Mouse (Mus musculus) ovary, postnatal 14 days (tissue): Measurements from ENCODE around the gene Prrg2.
A peak's percentile ranks its signal among the peaks of the same experiment; 100 is the strongest.

ENCODE experiments used
- DNase-seq: peaks from one replicate; pipeline ENCODE4 v3.0.0; 2022; ENCODE audit warnings: low spot score

The Prrg2 gene

GRCm38 (mm10) chr7:45058607-45059571, 3.6 kb downstream of the Prrg2 start:
- no peak for DNase-seq

DNA sequence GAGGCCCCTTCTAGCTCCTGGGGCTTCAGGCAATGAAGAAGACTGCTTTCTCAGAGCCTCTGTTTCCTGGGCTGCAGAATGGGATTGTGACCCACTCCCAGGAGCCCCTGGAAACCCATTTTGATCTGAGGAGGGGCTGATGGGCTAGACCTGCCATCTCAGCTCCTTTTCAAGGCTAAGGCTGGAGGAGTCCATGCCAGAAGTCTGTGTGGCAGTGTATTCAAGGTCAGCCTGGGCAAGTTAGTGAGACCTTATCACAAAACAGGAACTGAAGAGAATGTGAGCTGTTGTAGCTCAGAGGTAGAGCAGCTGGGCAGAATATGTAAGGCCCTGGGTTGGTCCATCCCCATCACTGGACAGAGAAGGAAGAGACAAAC, 5.5 kb downstream of the Prrg2 start:
- no peak for DNase-seq

DNA sequence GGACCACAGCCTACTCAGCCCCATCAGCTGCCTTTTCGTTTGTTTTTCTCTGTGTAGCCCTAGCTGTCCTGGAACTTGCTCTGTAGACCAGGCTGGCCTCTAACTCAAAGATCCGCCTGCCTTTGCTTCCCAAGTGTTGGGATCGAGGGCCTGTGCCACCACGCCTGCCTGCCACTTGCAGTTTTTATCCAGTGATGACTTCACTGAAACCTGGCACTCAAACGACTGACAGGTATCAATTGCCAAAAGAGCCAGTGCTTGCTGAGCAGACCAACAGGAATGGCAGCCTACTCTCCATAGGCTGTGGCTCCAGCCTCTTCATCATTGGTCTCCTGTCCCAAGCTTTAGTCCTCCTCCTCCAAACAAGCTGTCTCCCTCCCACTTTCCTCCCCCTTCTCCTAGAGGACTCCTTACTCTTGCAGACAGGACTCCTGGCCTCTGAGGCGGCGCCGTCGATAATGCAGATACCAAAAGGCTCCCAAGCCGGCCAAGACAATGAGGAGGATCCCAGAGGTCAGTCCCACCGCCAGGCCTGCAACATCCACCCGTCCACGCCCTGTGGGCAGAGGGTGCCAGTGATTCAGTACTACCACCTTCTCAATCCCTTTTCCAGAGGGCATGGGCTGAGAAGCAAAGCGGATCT, 6.0 kb downstream of the Prrg2 start:
- no peak for DNase-seq

DNA sequence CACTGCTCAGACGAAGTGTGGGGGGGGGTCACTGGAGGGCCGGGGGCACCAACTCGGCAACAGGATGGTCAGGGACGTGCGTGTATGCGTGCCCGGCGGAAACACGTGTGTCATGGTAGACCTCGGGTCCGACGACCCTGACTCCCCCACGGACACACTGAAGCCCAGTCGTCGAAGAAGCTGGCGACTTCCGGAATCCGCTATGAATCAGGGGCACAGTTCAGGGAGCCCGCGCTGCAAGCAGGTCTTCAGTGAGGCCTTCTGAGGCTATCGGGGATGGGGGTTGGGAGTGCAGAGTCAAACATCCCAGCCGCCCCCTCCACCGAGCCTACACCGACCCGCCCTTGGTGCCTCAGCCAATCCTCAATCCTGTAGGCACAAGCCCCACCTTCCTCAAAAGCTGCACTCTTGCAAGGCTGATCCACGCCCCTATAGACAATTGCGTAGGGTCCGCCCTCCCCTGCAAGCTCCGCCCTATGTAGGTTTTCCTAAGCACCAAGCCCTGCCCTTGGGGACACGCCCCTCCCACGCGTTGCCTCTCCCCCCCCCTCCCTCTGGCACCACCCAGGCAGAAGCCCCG, 8.5 kb downstream of the Prrg2 start:
- peak; percentile 79 for DNase-seq

DNA sequence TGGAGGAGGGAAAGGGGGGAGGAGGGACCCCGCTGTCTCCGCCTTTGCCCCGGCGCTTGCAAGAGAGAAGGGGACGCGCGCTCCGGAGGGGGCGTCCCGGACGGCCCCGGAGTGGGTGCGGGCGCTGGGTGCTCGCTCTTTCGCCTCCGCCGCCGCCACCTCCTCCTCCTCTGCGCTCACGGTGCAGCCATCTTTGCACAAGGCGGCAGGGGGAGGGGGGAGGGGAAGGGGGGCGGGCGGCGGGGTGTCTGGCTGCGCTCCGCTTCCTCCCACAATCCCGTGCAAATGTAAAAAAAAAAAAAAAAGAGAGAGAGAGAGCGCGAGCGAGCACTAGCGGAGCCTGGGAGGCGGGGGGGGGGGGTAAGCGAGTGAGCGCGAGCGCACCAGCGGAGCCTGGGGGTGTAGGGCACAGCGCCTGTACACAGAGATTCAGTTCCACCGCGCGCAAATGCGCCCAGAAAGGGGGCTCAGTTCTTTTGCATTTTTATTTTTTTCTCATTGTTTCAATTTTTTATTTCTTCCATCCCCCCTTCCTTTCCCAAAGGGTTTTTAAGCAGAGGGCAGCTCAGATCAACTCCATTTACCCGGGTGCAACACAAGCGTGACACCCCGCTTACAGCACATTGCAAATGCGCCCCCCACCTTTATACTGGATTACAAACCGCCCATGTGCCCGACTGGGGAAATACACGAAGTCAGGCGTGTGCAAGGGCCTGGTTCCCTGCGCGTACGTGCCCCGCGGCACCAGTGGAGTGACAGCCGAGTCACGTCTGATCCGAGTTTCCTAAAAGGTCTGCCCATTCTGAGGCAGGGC, 9.2 kb downstream of the Prrg2 start:
- DNase-seq, result peak; percentile 65

DNA sequence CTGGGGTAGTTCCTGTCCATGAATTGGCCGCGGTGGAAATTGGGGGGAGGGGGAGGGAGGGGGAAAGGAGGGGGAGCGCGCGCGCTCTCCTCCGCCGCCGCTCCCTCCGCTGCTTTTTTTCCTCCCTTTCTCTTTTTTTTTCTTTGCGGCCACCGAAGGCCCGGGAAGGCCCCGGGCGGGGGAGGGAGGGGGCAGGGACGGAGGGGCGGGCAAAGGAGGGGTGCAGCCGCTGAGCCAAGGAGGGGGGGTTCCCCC, 9.7 kb downstream of the Prrg2 start, which contains the start of gene Prr12:
TSS of gene Prr12 (minus strand) at position 20 of the 255 bp plus-strand sequence.
- DNase-seq, result no peak

- peak; percentile 43 for DNase-seq
Observed at GRCm38 (mm10) chr7:45052181-45052861, 10.2 kb downstream of the Prrg2 start.

DNA sequence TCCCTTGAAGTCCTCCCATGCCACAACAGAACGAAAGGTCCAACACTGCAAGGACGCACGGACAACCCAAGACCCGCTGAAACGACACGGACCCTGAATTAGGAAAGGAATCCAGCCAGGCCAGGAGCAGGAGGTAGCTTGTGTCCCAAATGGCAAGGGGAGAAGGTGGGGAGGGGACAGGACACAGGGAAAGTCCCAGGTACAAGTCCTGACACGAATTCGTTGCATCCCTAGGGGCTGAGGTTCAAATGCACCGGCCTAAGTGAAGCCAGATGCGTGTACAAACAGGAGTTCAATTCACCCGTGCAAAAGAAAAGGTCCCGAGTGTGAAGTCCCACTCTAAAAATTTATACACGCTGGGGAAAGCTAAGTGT, 10.9 kb downstream of the Prrg2 start:
- no peak for DNase-seq

- peak; percentile 43 for DNase-seq
Observed at GRCm38 (mm10) chr7:45050945-45051600, 11.4 kb downstream of the Prrg2 start.

DNA sequence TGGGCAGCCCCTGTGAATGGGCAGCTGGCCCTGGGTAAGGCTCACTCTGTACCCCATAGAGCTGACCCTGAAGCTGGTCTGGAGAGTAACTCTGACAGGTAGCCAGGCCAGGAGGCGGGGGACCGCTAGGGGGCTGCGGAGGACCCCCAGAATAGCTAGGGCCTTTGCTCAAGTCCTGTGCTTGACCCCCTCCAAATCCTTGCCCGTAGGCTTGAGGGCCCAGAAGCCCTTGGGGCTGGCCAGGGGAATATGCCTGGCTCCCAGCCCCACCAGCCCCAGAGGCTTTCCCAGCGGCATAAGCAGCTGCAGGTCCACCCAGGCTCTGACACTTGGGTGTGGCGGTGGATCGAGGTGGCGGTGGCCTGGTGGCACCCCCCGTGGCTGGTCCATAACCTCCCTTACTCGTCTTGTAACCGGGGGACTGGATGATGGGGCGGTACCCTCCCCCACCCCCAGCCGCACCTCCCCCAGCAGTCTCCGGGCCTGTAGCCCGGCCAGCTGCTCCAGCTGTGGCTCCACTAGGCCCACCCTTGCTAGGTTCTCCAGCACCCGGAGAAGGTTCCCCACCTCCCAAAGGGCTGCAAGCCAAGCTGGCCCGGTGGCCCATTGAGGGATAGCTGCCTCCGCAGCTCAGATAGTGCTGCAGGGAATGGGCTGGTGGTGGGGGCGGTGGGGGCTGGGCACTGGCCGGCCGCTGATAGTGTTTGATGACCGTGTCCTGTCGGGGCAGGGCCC, 13.4 kb downstream of the Prrg2 start:
- no peak for DNase-seq

- no peak for DNase-seq
Observed at GRCm38 (mm10) chr7:45048001-45048890, 14.2 kb downstream of the Prrg2 start.

DNA sequence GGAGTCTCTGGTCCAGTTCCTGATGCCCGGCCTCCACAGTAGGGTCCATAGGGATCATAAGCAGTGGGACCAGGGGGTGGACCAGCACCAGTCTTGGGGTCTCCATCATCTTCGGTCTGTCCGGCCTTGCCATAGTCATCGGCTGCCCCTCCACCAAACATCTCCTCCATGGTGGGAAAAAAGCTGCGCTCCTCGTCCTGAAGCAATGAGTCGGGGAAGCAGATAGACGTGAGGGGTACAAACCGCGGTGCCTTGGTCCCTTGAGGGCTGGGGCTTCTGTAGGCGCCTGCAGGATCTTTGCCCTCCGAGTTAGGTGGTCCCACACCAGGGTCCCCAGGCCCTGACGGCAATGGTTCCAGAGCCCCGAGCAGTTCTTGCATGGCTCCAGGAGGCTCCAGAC, 15.0 kb downstream of the Prrg2 start:
- DNase-seq, result no peak

- no peak for DNase-seq
Observed at GRCm38 (mm10) chr7:45046853-45047350, 15.6 kb downstream of the Prrg2 start.

GRCm38 (mm10) chr7:45045741-45046140, 16.7 kb downstream of the Prrg2 start:
- DNase-seq, result no peak

DNA sequence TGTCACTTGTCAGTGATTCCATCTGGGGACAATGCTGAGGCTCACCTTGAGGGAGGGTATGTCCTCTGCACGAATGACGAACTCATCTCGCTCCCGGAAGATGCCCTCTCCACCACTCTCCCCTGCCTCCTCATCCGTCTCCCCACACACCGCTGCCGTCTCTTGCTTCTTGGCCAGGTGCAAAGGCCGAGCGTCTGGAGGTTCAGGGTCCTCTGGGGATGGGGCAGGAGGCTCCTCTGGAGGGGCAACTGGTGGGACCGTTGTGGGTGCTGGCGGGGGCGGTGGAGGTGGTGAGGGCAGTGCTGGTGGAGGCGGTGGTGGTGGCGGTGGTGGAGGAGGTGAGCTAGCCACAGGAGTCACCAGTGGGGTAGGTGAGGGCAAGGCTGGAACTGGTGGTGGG, 19.2 kb downstream of the Prrg2 start:
- DNase-seq, result no peak

DNA sequence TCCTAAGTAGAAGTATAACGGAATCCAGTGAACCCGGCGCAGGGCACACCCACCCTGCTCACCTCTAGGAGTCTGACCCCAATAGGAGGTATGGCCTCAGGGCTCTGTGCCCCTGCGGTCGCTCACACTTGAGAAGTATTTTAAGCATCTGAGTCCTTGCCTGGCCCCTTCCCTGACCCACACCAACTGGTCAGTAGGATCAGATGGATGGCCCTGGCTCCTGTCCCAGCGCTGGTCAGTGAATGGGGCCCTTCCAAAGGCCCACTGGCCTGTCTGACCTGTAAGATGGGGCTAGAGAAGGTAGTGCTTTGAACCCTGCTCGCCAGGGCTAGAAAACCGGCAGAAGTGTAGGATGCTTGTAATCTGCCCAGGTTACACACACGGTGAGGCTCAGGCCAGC, 21.6 kb downstream of the Prrg2 start:
- no peak for DNase-seq

DNA sequence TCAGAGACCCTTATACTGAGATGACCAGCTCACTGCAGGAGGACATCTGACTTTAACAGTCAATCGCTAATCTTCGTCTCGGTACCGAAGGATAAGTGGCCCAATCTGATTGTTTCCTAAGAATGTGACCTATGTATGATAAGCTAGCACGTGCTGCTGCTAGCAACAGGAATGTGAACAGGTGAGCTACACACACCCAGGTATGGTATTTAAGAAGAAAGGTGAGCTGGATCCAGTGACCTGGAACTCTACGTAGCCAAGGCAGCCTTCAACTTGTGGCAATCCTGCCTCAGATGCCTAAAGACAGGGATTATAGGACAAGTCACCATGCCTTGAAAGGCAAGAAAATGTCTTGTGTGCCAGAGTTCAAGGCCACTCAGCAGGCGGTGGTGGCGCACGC, 24.1 kb downstream of the Prrg2 start:
- no peak for DNase-seq

GRCm38 (mm10) chr7:45037720-45038361, 24.6 kb downstream of the Prrg2 start:
- DNase-seq, result no peak

GRCm38 (mm10) chr7:45036702-45037101, 25.8 kb downstream of the Prrg2 start:
- no peak for DNase-seq
